Mouse (Mus musculus) midbrain, postnatal 0 days (tissue): ENCODE measurements at regions not wholly inside any gene's neighbourhood (a gene's known extent, or its start where the extent isn't known, plus 50 kb on each side); places are given as distances from the start of the nearest gene placed in this dataset.

ENCODE experiments used
- ATAC-seq: fragments of 200-750 bp; cut with Nextera tagmentation; 2 replicates; pipeline ENCODE4 v1.8.0; 2017; ENCODE audit warnings: moderate number of reproducible peaks, mild to moderate bottlenecking, moderate TSS enrichment, moderate library complexity; ENCODE audit not compliant: low FRiP score
- DNase-seq: peaks from one replicate; pipeline ENCODE4 v3.0.0-alpha.2; 2015; ENCODE audit warnings: low spot score
- H3K27ac ChIP-seq: fragments of 300-500 bp; sonication (generic); 2 replicates; pipeline ENCODE4 v1.5.1; 2014; ENCODE audit warnings: low read depth, mild to moderate bottlenecking, low read length, mixed read lengths
- H3K27me3 ChIP-seq: fragments of 300-500 bp; sonication (generic); 2 replicates; pipeline ENCODE4 v1.6.1; 2014; ENCODE audit warnings: low read length, control low read depth, mixed read lengths; ENCODE audit not compliant: insufficient read depth
- H3K36me3 ChIP-seq: fragments of 300-500 bp; sonication (generic); 2 replicates; pipeline ENCODE4 v1.6.1; 2014; ENCODE audit warnings: low read length, control low read depth, mixed read lengths; ENCODE audit not compliant: insufficient read depth
- H3K4me1 ChIP-seq: fragments of 300-500 bp; sonication (generic); 2 replicates; pipeline ENCODE4 v1.6.1; 2014; ENCODE audit warnings: mild to moderate bottlenecking, control low read depth, antibody characterized with exemption, low read length, mixed read lengths; ENCODE audit not compliant: insufficient read depth
- H3K4me2 ChIP-seq: fragments of 300-500 bp; sonication (generic); 2 replicates; pipeline ENCODE4 v1.6.1; 2014; ENCODE audit warnings: low read depth, mild to moderate bottlenecking, low read length, mixed read lengths; ENCODE audit not compliant: poor library complexity, severe bottlenecking
- H3K4me3 ChIP-seq: fragments of 300-500 bp; sonication (generic); 2 replicates; pipeline ENCODE4 v1.5.1; 2014; ENCODE audit warnings: low read depth, mild to moderate bottlenecking, low read length, moderate library complexity
- H3K9ac ChIP-seq: fragments of 300-500 bp; sonication (generic); replicated peaks from 2 replicates; pipeline ENCODE4 v1.6.1; 2014; ENCODE audit warnings: mild to moderate bottlenecking, low read length, moderate library complexity, mixed read lengths; ENCODE audit not compliant: poor library complexity, severe bottlenecking
- H3K9me3 ChIP-seq: fragments of 300-500 bp; sonication (generic); 2 replicates; pipeline ENCODE4 v1.6.1; 2016; ENCODE audit warnings: low read length, control low read depth
- CTCF ChIP-seq: IDR thresholded peaks from 2 replicates; pipeline ENCODE4 v1.5.1; 2016; ENCODE audit warnings: antibody characterized with exemption, mild to moderate bottlenecking
- WGBS: fragments of 180-500 bp; shearing (Covaris S2); extraction: QIAGEN DNeasy Blood & Tissue Kit; methylation state at CpG from one replicate; pipeline ENCODE4 v1.1.7; 2014; 5-methylcytosine and 5-hydroxymethylcytosine counted together

GRCm38 (mm10) chr10:51312814-51313213 is 167.6 kb upstream of the Gm49339 start:
- no peak for TF ChIP-seq CTCF
- no peaks in the 10 kb centered on the region for H3K9me3 ChIP-seq
- no peak overlapping the region for H3K4me3 ChIP-seq
- no peaks in the 10 kb centered on the region for H3K36me3 ChIP-seq
- ATAC-seq (no peak), DNase-seq (no peak)
- H3K9ac ChIP-seq = no peak overlapping the region
- H3K4me2 ChIP-seq = no peak overlapping the region
- no peak overlapping the region for H3K27ac ChIP-seq
- no peaks in the 10 kb centered on the region for H3K27me3 ChIP-seq
- no peaks in the 10 kb centered on the region for H3K4me1 ChIP-seq

GRCm38 (mm10) chr10:51320207-51320606 is 160.2 kb upstream of the Gm49339 start:
- Histone ChIP-seq H3K9ac (no peak overlapping the region), H3K4me1 (no peaks in the 10 kb centered on the region), H3K4me3 (no peak overlapping the region), H3K9me3 (no peaks in the 10 kb centered on the region), H3K27me3 (no peaks in the 10 kb centered on the region), H3K27ac (no peak overlapping the region), H3K36me3 (no peaks in the 10 kb centered on the region), H3K4me2 (no peak overlapping the region)
- WGBS = 83% methylated on average over 2 of the region's 2 CpGs
- no peak for ATAC-seq
- DNase-seq = no peak
- TF ChIP-seq CTCF = no peak

- no peak for TF ChIP-seq CTCF
- Histone ChIP-seq H3K4me2 (no peak overlapping the region), H3K4me3 (no peak overlapping the region), H3K27me3 (no peaks in the 10 kb centered on the region), H3K27ac (no peak overlapping the region), H3K9me3 (no peaks in the 10 kb centered on the region), H3K36me3 (no peaks in the 10 kb centered on the region), H3K9ac (no peak overlapping the region), H3K4me1 (no peaks in the 10 kb centered on the region)
- WGBS = 81% methylated on average over 4 of the region's 4 CpGs
- no peak for ATAC-seq
- DNase-seq = no peak
These were observed 151.6 kb upstream of the Gm49339 start for GRCm38 (mm10) chr10:51328772-51329171.

- Histone ChIP-seq H3K4me1 (no peaks in the 10 kb centered on the region), H3K27me3 (no peaks in the 10 kb centered on the region), H3K36me3 (no peaks in the 10 kb centered on the region), H3K4me2 (no peak overlapping the region), H3K27ac (no peak overlapping the region), H3K4me3 (no peak overlapping the region), H3K9me3 (no peaks in the 10 kb centered on the region), H3K9ac (no peak overlapping the region)
- no peak for TF ChIP-seq CTCF
- 92% methylated on average over 2 of the region's 2 CpGs for WGBS
- DNase-seq (no peak), ATAC-seq (no peak)
These were observed 151.0 kb upstream of the Gm49339 start for GRCm38 (mm10) chr10:51329386-51329785.
